Mouse (Mus musculus): ENCODE results near the gene Zmym4. TPM values are rescaled to one million over a fixed set of nuclear protein-coding genes. Genes with fewer than 3 reads are reported as not detected.
A peak's percentile ranks its signal among the peaks of the same experiment; 100 is the strongest.
"Not testable (repeated sequence)": the region's sequence is repeated elsewhere in the genome, so short reads cannot be mapped to it uniquely, and the experiment has no call there.

Zmym4 gene
- total RNA-seq (2021), result 10 to 100 TPM; 32.9 to 38.5 TPM
- 2.9 and 3.4 TPM in 2 replicates for polyA plus RNA-seq (2012; rRNA removed)
- long read RNA-seq, partial matches to known transcripts, result 3 of 4 reads
- long read RNA-seq, other reads (novel, unspliced or antisense), result 1 of 4 reads

- DNase-seq, result peak; percentile 95
Measured at GRCm38 (mm10) chr4:126967864-126968821, at the start of gene Zmym4. Gene Zmym4, minus strand, starts transcription at chr4:126968135.

DNA sequence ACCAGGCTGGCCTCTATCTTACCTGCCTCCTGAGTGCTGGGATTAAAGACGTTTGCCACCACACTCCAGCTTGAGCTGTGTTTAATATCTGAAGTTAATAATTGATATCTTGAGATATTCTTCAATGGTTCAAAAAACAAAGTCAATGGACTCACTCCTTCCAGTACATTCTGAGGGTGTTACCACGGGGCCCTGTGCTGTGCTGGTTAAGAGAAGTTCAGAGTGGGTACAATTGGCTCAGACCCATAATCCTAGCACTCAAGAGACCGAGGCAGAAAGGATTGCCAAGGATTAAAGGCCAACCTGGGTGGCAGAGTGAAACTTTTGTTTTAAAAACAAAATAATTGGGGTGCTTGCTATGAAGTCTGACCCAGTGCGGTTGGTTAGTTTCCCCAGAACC lies 48.4 kb upstream of the Zmym4 start:
- no peak for DNase-seq

DNA sequence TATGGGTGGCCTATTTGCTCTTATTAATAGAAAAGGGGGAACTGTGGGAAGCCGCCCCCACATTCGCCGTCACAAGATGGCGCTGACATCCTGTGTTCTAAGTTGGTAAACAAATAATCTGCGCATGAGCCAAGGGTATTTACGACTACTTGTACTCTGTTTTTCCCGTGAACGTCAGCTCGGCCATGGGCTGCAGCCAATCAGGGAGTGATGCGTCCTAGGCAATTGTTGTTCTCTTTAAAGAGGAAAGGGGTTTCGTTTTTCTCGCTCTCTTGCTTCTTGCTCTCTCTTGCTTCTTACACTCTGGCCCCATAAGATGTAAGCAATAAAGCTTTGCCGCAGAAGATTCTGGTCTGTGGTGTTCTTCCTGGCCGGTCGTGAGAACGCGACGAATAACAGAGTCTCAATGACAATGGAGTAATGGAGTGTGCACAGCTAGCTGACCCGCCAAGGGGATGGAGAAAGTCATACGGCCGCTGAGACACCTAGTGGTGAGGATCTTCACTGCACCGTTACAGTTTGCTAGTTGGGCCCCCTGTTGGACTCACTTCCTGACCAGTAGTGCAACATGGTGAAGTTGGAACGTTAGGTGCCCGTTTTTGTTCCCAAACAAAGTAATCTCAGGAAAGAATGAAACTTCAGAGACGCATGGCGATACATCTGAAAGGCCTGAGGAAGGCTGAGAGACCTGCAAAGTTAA lies 47.5 kb upstream of the Zmym4 start:
- peak; percentile 90 for DNase-seq

DNA sequence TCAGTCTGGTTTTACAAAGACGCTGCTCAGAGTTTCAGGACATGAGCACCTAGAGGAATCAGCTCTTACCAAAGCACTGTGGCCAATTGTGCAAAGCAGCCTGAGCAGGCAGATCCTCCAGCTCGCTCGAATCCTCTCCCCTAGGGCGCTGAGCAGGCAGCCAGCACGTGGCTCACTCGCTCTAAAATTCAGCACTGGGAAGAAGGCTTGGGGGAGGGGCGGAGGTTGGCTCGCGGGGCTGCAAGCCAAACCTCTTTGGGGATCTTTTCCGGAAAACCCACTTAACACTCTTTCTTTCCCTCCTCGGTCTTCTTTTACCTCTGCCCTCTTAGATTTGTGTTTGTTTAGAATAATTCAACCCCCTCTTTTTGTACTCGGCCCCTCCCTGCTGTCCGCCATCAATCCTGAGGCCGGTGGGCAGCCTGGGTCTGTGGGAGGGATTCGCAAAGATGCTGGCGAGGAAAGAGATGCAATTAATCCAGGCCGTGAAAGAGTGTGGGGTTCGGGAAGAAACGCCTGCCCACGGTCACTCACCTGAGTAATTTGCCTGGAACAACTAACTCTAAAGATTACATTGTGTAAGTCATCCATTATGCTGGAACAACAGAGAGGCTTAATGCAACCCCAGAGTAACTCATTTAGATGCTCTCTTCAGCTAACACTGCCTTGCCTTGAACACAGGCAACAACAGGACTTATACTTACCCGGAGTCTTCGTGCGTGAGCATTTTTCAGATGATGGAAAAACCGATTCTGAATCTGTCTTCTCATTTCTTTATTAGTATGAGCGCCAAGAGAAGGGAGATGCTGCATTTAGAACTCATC lies 37.4 kb upstream of the Zmym4 start:
- peak; percentile 60 for DNase-seq

DNA sequence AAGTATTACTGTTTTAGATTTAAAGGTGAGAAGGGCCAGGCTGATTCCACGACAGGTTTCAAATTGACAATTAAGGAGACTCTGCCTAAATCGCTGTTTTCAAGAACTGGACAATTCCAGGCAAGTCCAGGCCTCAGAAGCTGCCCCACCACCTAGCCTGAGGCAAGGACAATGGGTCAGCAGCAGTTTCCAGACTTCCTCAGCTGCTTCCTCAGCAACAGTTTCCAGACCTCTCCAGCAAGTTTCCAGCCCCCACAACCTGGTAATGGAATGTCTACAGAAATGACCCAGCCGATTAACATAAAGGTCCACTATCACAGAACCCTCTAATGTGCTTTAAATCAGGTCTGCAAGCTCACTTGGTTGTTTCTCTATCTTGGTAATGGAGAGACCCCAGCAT lies 36.4 kb upstream of the Zmym4 start:
- DNase-seq, result no peak

- no peak for DNase-seq
Measured at GRCm38 (mm10) chr4:127000601-127001105, 32.7 kb upstream of the Zmym4 start.

GRCm38 (mm10) chr4:126999372-126999771 lies 31.4 kb upstream of the Zmym4 start:
- not testable (repeated sequence) for DNase-seq

GRCm38 (mm10) chr4:126992356-126992755 lies 24.4 kb upstream of the Zmym4 start:
- no peak for DNase-seq

GRCm38 (mm10) chr4:126990553-126990952 lies 22.6 kb upstream of the Zmym4 start:
- no peak for DNase-seq

- no peak for DNase-seq
Measured at GRCm38 (mm10) chr4:126988503-126988902, 20.6 kb upstream of the Zmym4 start.

GRCm38 (mm10) chr4:126986768-126987167 lies 18.8 kb upstream of the Zmym4 start:
- no peak for DNase-seq

GRCm38 (mm10) chr4:126983736-126984525 lies 16.0 kb upstream of the Zmym4 start:
- DNase-seq, result peak; percentile 71

DNA sequence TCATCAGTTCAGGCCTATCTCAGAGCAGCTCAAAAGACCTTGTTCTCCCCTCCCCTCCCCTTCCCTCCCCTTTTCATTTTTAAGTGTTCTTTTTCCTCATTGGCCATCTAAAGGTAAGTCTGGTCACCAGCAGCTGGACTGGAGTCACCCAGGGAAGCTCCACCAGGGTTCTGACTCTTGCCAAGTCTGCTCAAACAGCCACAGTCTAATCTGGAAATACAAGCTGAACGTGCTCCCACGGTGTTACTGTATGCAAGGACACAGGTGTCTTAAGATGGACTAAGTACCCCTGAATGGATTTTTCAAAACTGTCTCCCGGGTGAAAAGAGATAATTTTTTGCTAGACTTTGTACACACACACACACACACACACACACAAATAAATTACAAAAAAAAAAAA lies 15.4 kb upstream of the Zmym4 start:
- DNase-seq, result peak; percentile 49

DNA sequence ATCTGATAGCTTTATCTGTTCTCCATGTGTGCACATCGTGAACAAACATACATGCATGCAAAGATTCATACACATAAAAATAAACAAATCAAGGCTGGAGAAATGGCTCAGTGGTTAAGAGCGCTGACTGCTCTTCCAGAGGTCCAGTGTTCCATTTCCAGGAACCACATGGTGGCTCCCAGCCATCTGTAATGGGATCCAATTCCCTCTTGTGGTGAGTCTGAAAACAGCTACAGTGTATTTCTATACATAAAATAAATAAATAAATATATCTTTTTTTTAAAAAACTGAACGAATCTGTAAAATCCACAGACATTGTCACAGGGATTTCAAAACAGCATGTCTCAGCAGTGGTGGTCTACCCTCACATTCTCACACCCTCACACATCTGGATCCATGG lies 10.8 kb upstream of the Zmym4 start:
- no peak for DNase-seq

DNA sequence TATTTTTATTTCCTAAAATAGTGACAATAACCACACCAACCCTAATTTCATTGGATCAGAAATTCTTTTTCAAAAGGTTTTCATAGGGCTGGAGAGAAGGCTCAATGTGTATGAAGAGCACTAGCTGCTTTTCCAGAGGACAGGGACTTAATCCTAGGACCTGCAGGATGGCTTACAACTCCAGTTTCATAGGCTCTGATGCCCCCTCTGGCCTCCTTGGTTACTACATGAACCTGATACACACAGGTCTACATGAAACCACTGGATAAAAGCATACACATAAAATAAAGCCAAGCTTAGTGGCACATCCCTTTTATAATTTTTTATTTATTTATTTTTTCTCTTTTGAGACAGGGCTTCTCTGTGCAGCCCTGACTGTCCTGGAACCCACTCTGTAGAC lies 9.5 kb upstream of the Zmym4 start:
- peak; percentile 57 for DNase-seq

DNA sequence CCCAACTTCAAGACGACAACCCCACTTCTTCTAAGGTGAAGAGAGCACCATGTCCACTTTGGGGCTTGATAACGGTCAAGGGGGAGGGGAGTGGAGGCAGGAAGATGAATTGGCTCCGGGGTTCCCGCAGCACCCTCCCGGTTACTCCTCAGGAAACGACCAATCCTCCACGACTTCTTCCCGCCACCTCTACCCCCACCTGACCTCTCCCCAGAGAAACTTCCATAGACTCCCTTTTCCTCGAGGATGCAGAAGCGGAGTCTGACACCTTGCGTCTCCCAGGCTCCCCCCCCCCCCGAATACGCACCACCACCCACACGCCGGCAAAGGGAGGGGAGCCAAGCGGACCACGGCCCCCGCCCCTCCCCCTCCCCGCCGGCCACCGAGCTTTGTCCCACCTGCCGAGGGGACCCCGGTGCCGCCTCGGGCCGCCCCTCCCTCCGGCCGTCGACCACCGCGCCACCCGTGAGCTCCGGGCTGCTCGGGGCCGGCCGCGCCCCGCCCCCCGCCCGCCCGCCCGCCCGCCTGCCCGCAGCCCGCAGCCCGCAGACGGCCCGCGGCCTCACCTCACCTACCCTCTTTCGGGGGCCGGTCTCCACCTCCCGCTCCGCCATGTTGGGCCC lies 583 bp downstream of the Zmym4 start:
- DNase-seq, result peak; percentile 64

DNA sequence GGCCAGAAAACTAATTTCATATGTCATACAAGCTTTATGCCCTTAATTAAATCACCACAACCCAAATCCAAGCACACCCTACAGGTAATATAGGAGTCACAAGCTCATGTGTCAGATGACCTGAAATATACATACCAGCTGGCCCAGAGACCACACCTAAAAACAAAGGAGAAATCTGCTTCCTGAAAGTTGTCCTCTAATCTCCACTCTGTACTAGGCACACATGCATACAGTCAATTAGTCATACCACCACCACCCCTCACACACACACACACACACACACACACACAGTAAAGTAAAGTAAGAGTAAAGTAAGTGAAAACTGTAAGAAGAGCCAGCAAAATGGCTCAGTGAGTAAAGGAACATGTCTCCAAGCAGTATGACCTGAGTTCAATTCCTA lies 9.3 kb downstream of the Zmym4 start:
- DNase-seq, result no peak

DNA sequence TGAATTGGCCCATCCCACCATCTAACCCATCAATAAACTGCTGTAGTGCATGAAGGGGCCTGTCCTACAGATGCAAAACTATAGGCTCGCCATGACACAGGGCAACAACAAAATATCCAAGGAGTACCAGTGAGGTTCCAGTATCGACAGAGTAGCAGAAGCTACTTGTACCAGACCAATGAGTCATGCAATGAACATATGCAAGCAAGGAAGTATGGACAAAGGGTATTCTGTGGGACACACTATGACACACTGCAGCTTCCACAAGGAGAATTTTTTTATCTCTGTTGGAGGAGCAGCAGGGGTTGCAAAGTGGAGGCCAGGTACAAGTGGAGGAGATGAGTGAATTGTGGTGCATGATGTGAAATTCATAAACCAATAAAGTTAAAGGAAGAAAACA lies 9.7 kb downstream of the Zmym4 start:
- DNase-seq, result no peak

GRCm38 (mm10) chr4:126957434-126957833 lies 10.5 kb downstream of the Zmym4 start:
- peak; percentile 30 for DNase-seq

DNA sequence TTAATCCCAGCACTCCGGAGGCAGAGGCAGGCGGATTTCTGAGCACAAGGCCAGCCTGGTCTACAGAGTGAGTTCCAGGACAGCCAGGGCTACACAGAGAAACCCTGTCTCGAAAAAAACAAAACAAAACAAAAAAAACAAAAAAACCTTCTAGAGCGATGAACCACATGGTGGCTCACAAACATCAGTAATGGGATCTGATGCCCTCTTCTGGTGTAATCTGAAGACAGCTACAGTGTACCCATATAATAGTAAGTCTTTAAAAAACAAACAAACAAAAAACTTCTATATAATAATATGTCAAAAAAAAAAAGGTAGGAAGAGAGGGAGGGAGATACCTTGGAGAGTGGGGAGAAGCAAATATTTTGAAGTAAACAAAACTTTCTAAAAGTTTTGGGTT lies 17.1 kb downstream of the Zmym4 start:
- not testable (repeated sequence) for DNase-seq

DNA sequence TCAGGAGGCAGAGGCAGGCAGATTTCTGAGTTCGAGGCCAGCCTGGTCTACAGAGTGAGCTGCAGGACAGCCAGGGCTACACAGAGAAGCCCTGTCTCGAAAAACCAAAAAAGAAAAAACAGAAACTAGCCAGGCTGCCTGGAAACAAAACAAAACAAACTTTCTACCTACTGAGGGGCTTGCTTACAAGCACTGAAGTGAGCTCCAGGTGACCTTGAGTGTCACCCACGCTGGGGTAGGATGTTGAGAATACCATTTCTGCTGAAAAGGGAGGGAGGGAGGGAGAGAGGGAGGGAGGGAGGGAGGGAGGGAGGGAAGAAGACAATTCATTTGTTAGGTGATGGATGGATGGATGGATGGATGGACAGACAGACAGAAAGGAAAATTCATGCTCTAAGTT lies 24.5 kb downstream of the Zmym4 start:
- DNase-seq, result no peak

All from adrenal gland, adult 2 months (tissue).